Mouse (Mus musculus) lung, postnatal 0 days (tissue): Measurements from ENCODE around the gene Hmgcl.

Source experiments
- CTCF ChIP-seq: IDR thresholded peaks from 2 replicates; pipeline ENCODE4 v1.5.1; 2016; ENCODE audit warnings: antibody characterized with exemption, mild to moderate bottlenecking
- EP300 ChIP-seq: IDR thresholded peaks from 2 replicates; pipeline ENCODE4 v1.6.1; 2016; ENCODE audit warnings: antibody characterized with exemption, mild to moderate bottlenecking, control low read depth

- no peak for TF ChIP-seq EP300
- no peak for TF ChIP-seq CTCF
Observed at GRCm38 (mm10) chr4:136004107-136004675, 57.9 kb downstream of the Hmgcl start.
